Mouse (Mus musculus) MEL (cell line): ENCODE results near the gene Slc18a3. TPM values are rescaled to one million over a fixed set of nuclear protein-coding genes. Genes with fewer than 3 reads are reported as not detected.
A peak's percentile ranks its signal among the peaks of the same experiment; 100 is the strongest.

Experiments used
- DNase-seq: peaks from one replicate; pipeline ENCODE4 v3.0.0; 2011; ENCODE audit warnings: low read depth, low spot score
- H3K27ac ChIP-seq: 2 replicates; pipeline ENCODE4 v1.5.1; 2012; ENCODE audit warnings: low read depth, mild to moderate bottlenecking, control low read depth, low read length, moderate library complexity; ENCODE audit not compliant: control insufficient read depth
- H3K27me3 ChIP-seq, 2 experiments: fragments of 150-350 bp in 1 of 2; sonication (generic) in 1 of 2; 2 replicates each; pipeline ENCODE4 v1.6.1; 2012; ENCODE audit warnings: low read length in 2 of 2, mild to moderate bottlenecking in 2 of 2, improper control_type of control experiment in 1 of 2, moderate library complexity in 1 of 2; ENCODE audit not compliant: insufficient read depth in 2 of 2, control insufficient read depth in 1 of 2
- H3K36me3 ChIP-seq, 2 experiments: 2 replicates each; pipeline ENCODE4 v1.6.1; 2012 to 2014; ENCODE audit warnings: low read length in 2 of 2, improper control_type of control experiment in 1 of 2, inconsistent platforms in 1 of 2, mild to moderate bottlenecking in 1 of 2; ENCODE audit not compliant: insufficient read depth in 2 of 2, control insufficient read depth in 1 of 2
- H3K4me1 ChIP-seq, 2 experiments: fragments of 150-350 bp in 1 of 2; sonication (generic) in 1 of 2; 2 replicates each; pipeline ENCODE4 v1.6.1; 2012; ENCODE audit warnings: low read length in 2 of 2, improper control_type of control experiment in 1 of 2, mild to moderate bottlenecking in 1 of 2; ENCODE audit not compliant: insufficient read depth in 2 of 2, control insufficient read depth in 1 of 2
- H3K4me3 ChIP-seq, 2 experiments: fragments of 150-350 bp in 1 of 2; sonication (generic) in 1 of 2; 2 replicates each; pipeline ENCODE4 v1.5.1; 2012; ENCODE audit warnings: low read depth in 2 of 2, low read length in 2 of 2, mild to moderate bottlenecking in 2 of 2, moderate library complexity in 2 of 2, control low read depth in 1 of 2, improper control_type of control experiment in 1 of 2; ENCODE audit not compliant: control insufficient read depth in 1 of 2, insufficient read depth in 1 of 2
- H3K79me2 ChIP-seq: 2 replicates; pipeline ENCODE4 v1.6.1; 2012; ENCODE audit warnings: mild to moderate bottlenecking, low read length, moderate library complexity; ENCODE audit not compliant: control insufficient read depth, poor library complexity, insufficient read depth
- H3K9ac ChIP-seq: 2 replicates; pipeline ENCODE4 v1.6.1; 2012; ENCODE audit warnings: low read depth, mild to moderate bottlenecking, control low read depth, low read length, moderate library complexity; ENCODE audit not compliant: control insufficient read depth, poor library complexity, severe bottlenecking
- H3K9me3 ChIP-seq: fragments of 150-350 bp; sonication (generic); replicated peaks from 2 replicates; pipeline ENCODE4 v1.6.1; 2012; ENCODE audit warnings: mild to moderate bottlenecking, low read length, improper control_type of control experiment, moderate library complexity; ENCODE audit not compliant: insufficient read depth
- BHLHE40 ChIP-seq: IDR thresholded peaks from 2 replicates; pipeline ENCODE4 v1.6.1; 2012; ENCODE audit warnings: low read depth, mild to moderate bottlenecking, inconsistent platforms, low read length, improper control_type of control experiment, borderline replicate concordance
- CHD2 ChIP-seq: IDR thresholded peaks from 2 replicates; pipeline ENCODE4 v1.6.1; 2011; ENCODE audit warnings: low read length, improper control_type of control experiment
- E2F4 ChIP-seq: IDR thresholded peaks from 2 replicates; pipeline ENCODE4 v1.6.1; 2011; ENCODE audit warnings: low read depth, low read length, improper control_type of control experiment, borderline replicate concordance
- ELF1 ChIP-seq: IDR thresholded peaks from 2 replicates; pipeline ENCODE4 v1.6.1; 2014; ENCODE audit warnings: low read depth, mild to moderate bottlenecking, inconsistent platforms, low read length, improper control_type of control experiment, moderate library complexity
- ETS1 ChIP-seq: IDR thresholded peaks from 2 replicates; pipeline ENCODE4 v1.6.1; 2012; ENCODE audit warnings: low read depth, mild to moderate bottlenecking, inconsistent platforms, low read length, improper control_type of control experiment, moderate library complexity
- GABPA ChIP-seq: IDR thresholded peaks from 2 replicates; pipeline ENCODE4 v1.6.1; 2012; ENCODE audit warnings: low read depth, mild to moderate bottlenecking, inconsistent platforms, low read length, improper control_type of control experiment, moderate library complexity
- HCFC1 ChIP-seq: IDR thresholded peaks from 2 replicates; pipeline ENCODE4 v1.6.1; 2012; ENCODE audit warnings: low read depth, mild to moderate bottlenecking, inconsistent platforms, low read length, improper control_type of control experiment, moderate library complexity
- JUND ChIP-seq: IDR thresholded peaks from 2 replicates; pipeline ENCODE4 v1.6.1; 2011; ENCODE audit warnings: low read depth, mild to moderate bottlenecking, improper control_type of control experiment, low read length
- KAT2A ChIP-seq: conservative IDR thresholded peaks from 2 replicates; pipeline ENCODE4 v1.6.1; 2012; ENCODE audit warnings: low read depth, low read length, improper control_type of control experiment, inconsistent platforms
- MAFK ChIP-seq: IDR thresholded peaks from 2 replicates; pipeline ENCODE4 v1.6.1; 2011; ENCODE audit warnings: low read depth, mild to moderate bottlenecking, low read length, improper control_type of control experiment, borderline replicate concordance
- MXI1 ChIP-seq: IDR thresholded peaks from 2 replicates; pipeline ENCODE4 v1.6.1; 2011; ENCODE audit warnings: mild to moderate bottlenecking, low read depth, low read length, improper control_type of control experiment
- MYB ChIP-seq: IDR thresholded peaks from 2 replicates; pipeline ENCODE4 v1.6.1; 2011; ENCODE audit warnings: mild to moderate bottlenecking, low read depth, low read length, improper control_type of control experiment
- NELFE ChIP-seq: IDR thresholded peaks from 2 replicates; pipeline ENCODE4 v1.6.1; 2011; ENCODE audit warnings: low read depth, low read length, improper control_type of control experiment
- POLR2A ChIP-seq, 2 experiments: IDR thresholded peaks; 2 replicates each; pipeline ENCODE4 v1.6.1; 2011 to 2012; ENCODE audit warnings: low read length in 2 of 2, mild to moderate bottlenecking in 2 of 2, control low read depth in 1 of 2, improper control_type of control experiment in 1 of 2, low read depth in 1 of 2, moderate library complexity in 1 of 2; ENCODE audit not compliant: control insufficient read depth in 1 of 2, insufficient read depth in 1 of 2, poor library complexity in 1 of 2
- POLR2AphosphoS2 ChIP-seq: IDR thresholded peaks from 2 replicates; pipeline ENCODE4 v1.6.1; 2011; ENCODE audit warnings: low read length, improper control_type of control experiment
- RAD21 ChIP-seq: IDR thresholded peaks from 2 replicates; pipeline ENCODE4 v1.6.1; 2011; ENCODE audit warnings: mild to moderate bottlenecking, low read depth, low read length, improper control_type of control experiment
- RCOR1 ChIP-seq: IDR thresholded peaks from 2 replicates; pipeline ENCODE4 v1.6.1; 2012; ENCODE audit warnings: low read depth, mild to moderate bottlenecking, inconsistent platforms, low read length, improper control_type of control experiment
- SIN3A ChIP-seq: IDR thresholded peaks from 2 replicates; pipeline ENCODE4 v1.6.1; 2012; ENCODE audit warnings: low read length, improper control_type of control experiment, inconsistent platforms
- TAL1 ChIP-seq: IDR thresholded peaks from 2 replicates; pipeline ENCODE4 v1.6.1; 2012; ENCODE audit warnings: mild to moderate bottlenecking, inconsistent platforms, low read length, moderate library complexity, mixed read lengths
- TBP ChIP-seq: IDR thresholded peaks from 2 replicates; pipeline ENCODE4 v1.8.0; 2011; ENCODE audit warnings: low read depth, low read length, improper control_type of control experiment
- TCF12 ChIP-seq: IDR thresholded peaks from 2 replicates; pipeline ENCODE4 v1.6.1; 2014; ENCODE audit warnings: low read depth, mild to moderate bottlenecking, inconsistent platforms, low read length, improper control_type of control experiment, moderate library complexity
- UBTF ChIP-seq: IDR thresholded peaks from 2 replicates; pipeline ENCODE4 v1.6.1; 2012; ENCODE audit warnings: low read depth, mild to moderate bottlenecking, inconsistent platforms, low read length, improper control_type of control experiment, moderate library complexity, borderline replicate concordance; ENCODE audit not compliant: insufficient read depth
- USF2 ChIP-seq, 2 experiments: IDR thresholded peaks; 2 replicates each; pipeline ENCODE4 v1.6.1; 2011 to 2012; ENCODE audit warnings: improper control_type of control experiment in 2 of 2, low read length in 2 of 2, borderline replicate concordance in 1 of 2, inconsistent platforms in 1 of 2, low read depth in 1 of 2, mild to moderate bottlenecking in 1 of 2; ENCODE audit not compliant: insufficient read depth in 1 of 2
- ZC3H11A ChIP-seq: IDR thresholded peaks from 2 replicates; pipeline ENCODE4 v1.6.1; 2012; ENCODE audit warnings: low read depth, mild to moderate bottlenecking, inconsistent platforms, low read length, improper control_type of control experiment
- ZKSCAN1 ChIP-seq: IDR thresholded peaks from 2 replicates; pipeline ENCODE4 v1.6.1; 2012; ENCODE audit warnings: low read depth, mild to moderate bottlenecking, inconsistent platforms, low read length, improper control_type of control experiment, moderate library complexity
- ZMIZ1 ChIP-seq: IDR thresholded peaks from 2 replicates; pipeline ENCODE4 v1.6.1; 2012; ENCODE audit warnings: low read depth, mild to moderate bottlenecking, inconsistent platforms, low read length, improper control_type of control experiment, moderate library complexity
- ZNF384 ChIP-seq: IDR thresholded peaks from 2 replicates; pipeline ENCODE4 v1.6.1; 2012; ENCODE audit warnings: low read depth, mild to moderate bottlenecking, inconsistent platforms, low read length, improper control_type of control experiment
- polyA plus RNA-seq, 2 experiments: library from polyadenylated mRNA; stranded (reverse) in 1 of 2; unstranded in 1 of 2; fragments of >175 nt in 1 of 2; fragments of >200 nt in 1 of 2; gene quantifications; 2 replicates each; pipeline versions ENCODE4 v1.2.1 to v1.2.4; 2012; ENCODE audit warnings: low replicate concordance in 2 of 2, low read depth in 1 of 2; ENCODE audit not compliant: insufficient read length in 2 of 2, insufficient read depth in 1 of 2, missing spikeins in 1 of 2
- total RNA-seq: library from RNA; depleted of rRNA; stranded (reverse); fragments of 300-350 nt; gene quantifications from 2 replicates; pipeline ENCODE4 v1.2.3, GENCODE M21; 2012; rRNA removed

Gene Slc18a3
- total RNA-seq, result not detected in 2 replicates
- not detected for polyA plus RNA-seq

- H3K4me3 ChIP-seq, result no peak within 1 kb of the TSS
- no peak for TF ChIP-seq ZMIZ1
- no peak for TF ChIP-seq POLR2A (IDR thresholded peaks at IDR 0.05; ENCODE audit: control insufficient read depth in 1 of 2, insufficient read depth in 1 of 2, low read depth in 1 of 2, low read length in 2 of 2, poor library complexity in 1 of 2)
- no peak for TF ChIP-seq ZKSCAN1
- TF ChIP-seq TBP, result no peak
- TF ChIP-seq ZC3H11A, result no peak
- no peak for TF ChIP-seq JUND
- no peak for TF ChIP-seq ZNF384
- no peak for TF ChIP-seq GABPA
- TF ChIP-seq USF2 (IDR thresholded peaks at IDR 0.05; ENCODE audit: borderline replicate concordance in 1 of 2, insufficient read depth in 1 of 2, low read depth in 1 of 2, low read length in 2 of 2), result no peak
- no peak for TF ChIP-seq ELF1
- TF ChIP-seq CHD2, result no peak
- no peak for TF ChIP-seq MAFK
- no peak for TF ChIP-seq RAD21
- TF ChIP-seq, all 39 proteins: peak for 0
- Histone ChIP-seq H3K4me1 (no peaks in the 10 kb centered on the region), H3K79me2 (no peaks in the 10 kb centered on the region), H3K27me3 (no peaks in the 10 kb centered on the region), H3K27ac (no peak within 1 kb of the TSS), H3K9ac (no peak within 1 kb of the TSS), H3K9me3 (no peaks in the 10 kb centered on the region), H3K36me3 (no peaks in the 10 kb centered on the region)
- no peak for DNase-seq
These were observed at the start of gene Slc18a3 for GRCm38 (mm10) chr14:32464601-32465505. Gene Slc18a3 (minus strand): TSS chr14:32464850.

- no peaks in the 10 kb centered on the region for H3K27me3 ChIP-seq
- H3K4me1 ChIP-seq, result peaks cover 7 to 29% of the 10 kb centered on the region in 2 experiments
- no peaks in the 10 kb centered on the region for H3K9me3 ChIP-seq
- H3K36me3 ChIP-seq, result peaks cover 9 to 25% of the 10 kb centered on the region in 2 experiments
- H3K79me2 ChIP-seq, result peaks cover 26% of the 10 kb centered on the region
- peak within 1 kb of the TSS; percentile 56 for H3K27ac ChIP-seq
- peak within 1 kb of the TSS; percentile 79 to 84 for H3K4me3 ChIP-seq
- H3K9ac ChIP-seq, result peak within 1 kb of the TSS; percentile 80
- peak; percentile 96 for DNase-seq
- TF ChIP-seq ETS1 (no peak), POLR2AphosphoS2 (peak; percentile 99), UBTF (no peak), E2F4 (0 out of 2 replicates have a peak, but pooled peaks have one; percentile 24), MAFK (no peak), MYB (peak; percentile 55; the same call in 1 of the 2 replicates), JUND (no peak), TCF12 (peak; percentile 56; the same call in 1 of the 2 replicates), NELFE (peak; percentile 98), RCOR1 (0 out of 2 replicates have a peak, but pooled peaks have one; percentile 28), SIN3A (peak; percentile 91), TAL1 (no peak), BHLHE40 (peak; percentile 31), MXI1 (peak; percentile 99), POLR2A (IDR thresholded peaks at IDR 0.05; ENCODE audit: control insufficient read depth in 1 of 2, insufficient read depth in 1 of 2, low read depth in 1 of 2, low read length in 2 of 2, poor library complexity in 1 of 2) (peak; percentile 92 to 96), ZNF384 (no peak), KAT2A (no peak; the same call in 1 of the 2 replicates), HCFC1 (peak; percentile 72)
These were observed 48.8 kb upstream of the Slc18a3 start, which contains the start of gene Ercc6 for GRCm38 (mm10) chr14:32513336-32514032. Gene Ercc6 (plus strand): TSS chr14:32513521.
